ENCODE assay signal across 20 mouse cellular contexts in genomic region chr9:65208293-65209179, GRCm38 (mm10). TPM values are rescaled to one million over a fixed set of nuclear protein-coding genes. Genes with fewer than 3 reads are reported as not detected.
DNase-seq lines count a peak whose midpoint lies in the region; ATAC-seq and TF ChIP-seq lines count a peak whose summit lies in the region.
"Had no signal": no experiment of that assay in that cellular context is flagged by ENCODE, and none has a peak within 500 bp of the region (broad histone marks: within the 10 kb centered on the region; RNA-seq: fewer than 3 reads in every experiment).

No protein-coding gene starts in this region.

- TF ChIP-seq EP300 in stomach, postnatal 0 days (optimal IDR thresholded peaks at IDR 0.05) = no peak

- no peak for TF ChIP-seq CTCF in stomach, postnatal 0 days (IDR thresholded peaks at IDR 0.05; ENCODE audit: low read depth)

- no peak overlapping the region for H3K4me3 ChIP-seq in midbrain, embryonic 10.5 days
- H3K4me3 ChIP-seq in midbrain, embryonic 14.5 days (replicated peaks; ENCODE audit: low read depth, low read length) = no peak overlapping the region
- H3K4me3 ChIP-seq in stomach, postnatal 0 days (ENCODE audit: low read depth, low read length) = no peak overlapping the region
- H3K4me3 ChIP-seq in hindbrain, embryonic 16.5 days (ENCODE audit: low read length) = no peak overlapping the region
- H3K4me3 ChIP-seq: forebrain, embryonic 13.5 days; gastrocnemius, adult 2 months; hindbrain, embryonic 10.5 days; lung, embryonic 15.5 days had no signal

- no peaks in the 10 kb centered on the region for H3K9me3 ChIP-seq in midbrain, embryonic 10.5 days (replicated peaks)
- no peaks in the 10 kb centered on the region for H3K9me3 ChIP-seq in midbrain, embryonic 14.5 days (ENCODE audit: control insufficient read depth, low read length)
- no peaks in the 10 kb centered on the region for H3K9me3 ChIP-seq in stomach, postnatal 0 days (ENCODE audit: control insufficient read depth, low read length)
- no peaks in the 10 kb centered on the region for H3K9me3 ChIP-seq in hindbrain, embryonic 16.5 days (ENCODE audit: control insufficient read depth, low read length)
- H3K9me3 ChIP-seq: forebrain, embryonic 13.5 days; hindbrain, embryonic 10.5 days; lung, embryonic 15.5 days had no signal

- no peaks in the 10 kb centered on the region for H3K36me3 ChIP-seq in midbrain, embryonic 10.5 days
- no peaks in the 10 kb centered on the region for H3K36me3 ChIP-seq in midbrain, embryonic 14.5 days (ENCODE audit: control insufficient read depth, insufficient read depth, low read length)
- H3K36me3 ChIP-seq in stomach, postnatal 0 days (ENCODE audit: control insufficient read depth, insufficient read depth, low read length) = no peaks in the 10 kb centered on the region
- no peaks in the 10 kb centered on the region for H3K36me3 ChIP-seq in hindbrain, embryonic 16.5 days (ENCODE audit: control insufficient read depth, insufficient read depth, low read length)
- H3K36me3 ChIP-seq: hindbrain, embryonic 10.5 days; lung, embryonic 15.5 days had no signal

- H3K27me3 ChIP-seq in midbrain, embryonic 10.5 days (ENCODE audit: low read depth, poor library complexity, severe bottlenecking) = no peaks in the 10 kb centered on the region
- no peaks in the 10 kb centered on the region for H3K27me3 ChIP-seq in midbrain, embryonic 14.5 days (ENCODE audit: control insufficient read depth, insufficient read depth, low read length)
- H3K27me3 ChIP-seq in stomach, postnatal 0 days (ENCODE audit: control insufficient read depth, insufficient read depth, low read length) = no peaks in the 10 kb centered on the region
- H3K27me3 ChIP-seq in hindbrain, embryonic 16.5 days (replicated peaks; ENCODE audit: control insufficient read depth, insufficient read depth, low read length) = no peaks in the 10 kb centered on the region
- H3K27me3 ChIP-seq: forebrain, embryonic 13.5 days; lung, embryonic 15.5 days had no signal

- 93% methylated on average over 32 of the region's 32 CpGs for WGBS in midbrain, embryonic 10.5 days
- WGBS in midbrain, embryonic 14.5 days = 89% methylated on average over 32 of the region's 32 CpGs
- WGBS in stomach, postnatal 0 days = 89% methylated on average over 32 of the region's 32 CpGs
- WGBS in hindbrain, embryonic 16.5 days = 90% methylated on average over 32 of the region's 32 CpGs

- H3K4me1 ChIP-seq in midbrain, embryonic 10.5 days = peaks cover 9% of the 10 kb centered on the region; the same call in 1 of the 2 replicates
- H3K4me1 ChIP-seq in midbrain, embryonic 14.5 days (ENCODE audit: control insufficient read depth, insufficient read depth, low read length) = no peaks in the 10 kb centered on the region
- no peaks in the 10 kb centered on the region for H3K4me1 ChIP-seq in stomach, postnatal 0 days (replicated peaks; ENCODE audit: control insufficient read depth, insufficient read depth)
- no peaks in the 10 kb centered on the region for H3K4me1 ChIP-seq in hindbrain, embryonic 16.5 days (ENCODE audit: control insufficient read depth, insufficient read depth, low read depth, low read length)
- H3K4me1 ChIP-seq: forebrain, embryonic 13.5 days; lung, embryonic 15.5 days had no signal

- no peak for DNase-seq in midbrain, embryonic 10.5 days (ENCODE audit: low spot score)
- DNase-seq in midbrain, embryonic 14.5 days = no peak
- DNase-seq in ES-CJ7 (ENCODE audit: low read depth, low spot score) (peak; percentile 44), R1 (ENCODE audit: low read depth, low spot score) (peak; percentile 76)
- no peak for DNase-seq in stomach, postnatal 0 days (ENCODE audit: low spot score)
- DNase-seq in left cerebral cortex, postnatal 14 days (ENCODE audit: low spot score in 2 of 2) = no peak
- DNase-seq: adrenal gland, postnatal 14 days; cerebellum, adult 8-10 months; gastrocnemius, adult 2 months; kidney, adult 11 months; kidney, postnatal 4 days; right cerebral cortex, adult 18-20 months; thymus, postnatal 36 days had no signal

- H3K9ac ChIP-seq in midbrain, embryonic 14.5 days (replicated peaks; ENCODE audit: low read length) = no peak overlapping the region
- no peak overlapping the region for H3K9ac ChIP-seq in stomach, postnatal 0 days (ENCODE audit: low read length)
- H3K9ac ChIP-seq in hindbrain, embryonic 16.5 days (ENCODE audit: low read depth, low read length) = no peak overlapping the region
- H3K9ac ChIP-seq: forebrain, embryonic 13.5 days; lung, embryonic 15.5 days had no signal

- H3K4me2 ChIP-seq in midbrain, embryonic 14.5 days (ENCODE audit: low read length) = no peak overlapping the region
- no peak overlapping the region for H3K4me2 ChIP-seq in stomach, postnatal 0 days (replicated peaks; ENCODE audit: low read depth)
- no peak overlapping the region for H3K4me2 ChIP-seq in hindbrain, embryonic 16.5 days (ENCODE audit: low read length)
- H3K4me2 ChIP-seq: forebrain, embryonic 13.5 days; heart, embryonic 11.5 days; lung, embryonic 15.5 days had no signal

- intact Hi-C loops in left cerebral cortex, postnatal 14 days (cut with DNase I) = no loop called here

- H3K27ac ChIP-seq in midbrain, embryonic 10.5 days (replicated peaks) = 0 out of 2 replicates have a peak overlapping the region, but pooled peaks have one; percentile 28
- H3K27ac ChIP-seq in midbrain, embryonic 14.5 days (replicated peaks; ENCODE audit: low read depth, low read length) = no peak overlapping the region
- H3K27ac ChIP-seq in stomach, postnatal 0 days (replicated peaks) = no peak overlapping the region
- no peak overlapping the region for H3K27ac ChIP-seq in hindbrain, embryonic 16.5 days (ENCODE audit: low read depth, low read length)
- H3K27ac ChIP-seq: forebrain, embryonic 13.5 days; gastrocnemius, adult 2 months; hindbrain, embryonic 10.5 days; lung, embryonic 15.5 days had no signal

- ATAC-seq in midbrain, embryonic 14.5 days (ENCODE audit: low FRiP score, low TSS enrichment) = no peak
- peak; percentile 11; the same call in 1 of the 2 replicates for ATAC-seq in stomach, postnatal 0 days (ENCODE audit: low FRiP score, low TSS enrichment)
- no peak for ATAC-seq in hindbrain, embryonic 16.5 days
- ATAC-seq: forebrain, embryonic 13.5 days had no signal

RNA-seq across cellular contexts. Expression of gene Parp16, which starts 13.4 kb away (rescaled TPM):
- polyA plus RNA-seq in midbrain, embryonic 10.5 days (2016; fragmentation: Nextera tagmentation; extraction: Ambion mirVana) = 7.2 and 7.9 TPM in 2 replicates
- 5.2 and 6.5 TPM in 2 replicates for polyA plus RNA-seq in midbrain, embryonic 14.5 days (2014; fragmentation: Nextera tagmentation; extraction: Ambion mirVana)
- 5.0 TPM in 2 replicates for polyA plus RNA-seq in stomach, postnatal 0 days (2015; fragmentation: Nextera tagmentation; extraction: Ambion mirVana)
- total RNA-seq in left cerebral cortex, postnatal 14 days (2021) = 1 to 10 TPM; 3.1 to 3.9 TPM
- 7.7 and 8.3 TPM in 2 replicates for polyA plus RNA-seq in hindbrain, embryonic 16.5 days (2015; fragmentation: Nextera tagmentation; extraction: Ambion mirVana)

RNA-seq across cellular contexts. Expression of gene Cilp, which starts 56.4 kb away (rescaled TPM):
- 0.04 and 0.17 TPM in 2 replicates for polyA plus RNA-seq in midbrain, embryonic 10.5 days (2016; fragmentation: Nextera tagmentation; extraction: Ambion mirVana)
- polyA plus RNA-seq in midbrain, embryonic 14.5 days (2014; fragmentation: Nextera tagmentation; extraction: Ambion mirVana) = 0.17 and 0.24 TPM in 2 replicates
- polyA plus RNA-seq in stomach, postnatal 0 days (2015; fragmentation: Nextera tagmentation; extraction: Ambion mirVana) = 0.61 and 0.79 TPM in 2 replicates
- not detected for total RNA-seq in left cerebral cortex, postnatal 14 days (2021)
- 0.38 and 0.91 TPM in 2 replicates for polyA plus RNA-seq in hindbrain, embryonic 16.5 days (2015; fragmentation: Nextera tagmentation; extraction: Ambion mirVana)
- total RNA-seq: left cerebral cortex, adult 18-20 months; left cerebral cortex, postnatal 36 days had no signal

Comparison
In these comparisons a context has a peak if more than half of its experiments do, and no peak if none do; other contexts are left out.
1. DNase-seq: peak in ES-CJ7 (single experiment) and R1 (single experiment); none in midbrain, embryonic 10.5 days (single experiment), midbrain, embryonic 14.5 days (single experiment), stomach, postnatal 0 days (single experiment) and left cerebral cortex, postnatal 14 days (0 of 2).